Mouse (Mus musculus) megakaryocyte, embryonic 14.5 days (primary cell): ENCODE data around the gene Brd4.

Source experiments
- FLI1 ChIP-seq: IDR thresholded peaks from 2 replicates; pipeline ENCODE4 v1.6.1; 2012; ENCODE audit warnings: low read length, inconsistent platforms, mixed read lengths
- GATA1 ChIP-seq: IDR thresholded peaks from 3 replicates; pipeline ENCODE4 v1.6.1; 2012; ENCODE audit warnings: mixed read lengths, low read length, inconsistent platforms, borderline replicate concordance

- TF ChIP-seq GATA1 (no peak), FLI1 (no peak)
Observed at GRCm38 (mm10) chr17:32229256-32229655, 55.3 kb downstream of the Brd4 start.
